Mouse (Mus musculus) megakaryocyte, embryonic 14.5 days (primary cell): ENCODE measurements around the gene Vtcn1.

ENCODE experiments used
- FLI1 ChIP-seq: IDR thresholded peaks from 2 replicates; pipeline ENCODE4 v1.6.1; 2012; ENCODE audit warnings: low read length, inconsistent platforms, mixed read lengths
- GATA1 ChIP-seq: IDR thresholded peaks from 3 replicates; pipeline ENCODE4 v1.6.1; 2012; ENCODE audit warnings: mixed read lengths, low read length, inconsistent platforms, borderline replicate concordance

DNA sequence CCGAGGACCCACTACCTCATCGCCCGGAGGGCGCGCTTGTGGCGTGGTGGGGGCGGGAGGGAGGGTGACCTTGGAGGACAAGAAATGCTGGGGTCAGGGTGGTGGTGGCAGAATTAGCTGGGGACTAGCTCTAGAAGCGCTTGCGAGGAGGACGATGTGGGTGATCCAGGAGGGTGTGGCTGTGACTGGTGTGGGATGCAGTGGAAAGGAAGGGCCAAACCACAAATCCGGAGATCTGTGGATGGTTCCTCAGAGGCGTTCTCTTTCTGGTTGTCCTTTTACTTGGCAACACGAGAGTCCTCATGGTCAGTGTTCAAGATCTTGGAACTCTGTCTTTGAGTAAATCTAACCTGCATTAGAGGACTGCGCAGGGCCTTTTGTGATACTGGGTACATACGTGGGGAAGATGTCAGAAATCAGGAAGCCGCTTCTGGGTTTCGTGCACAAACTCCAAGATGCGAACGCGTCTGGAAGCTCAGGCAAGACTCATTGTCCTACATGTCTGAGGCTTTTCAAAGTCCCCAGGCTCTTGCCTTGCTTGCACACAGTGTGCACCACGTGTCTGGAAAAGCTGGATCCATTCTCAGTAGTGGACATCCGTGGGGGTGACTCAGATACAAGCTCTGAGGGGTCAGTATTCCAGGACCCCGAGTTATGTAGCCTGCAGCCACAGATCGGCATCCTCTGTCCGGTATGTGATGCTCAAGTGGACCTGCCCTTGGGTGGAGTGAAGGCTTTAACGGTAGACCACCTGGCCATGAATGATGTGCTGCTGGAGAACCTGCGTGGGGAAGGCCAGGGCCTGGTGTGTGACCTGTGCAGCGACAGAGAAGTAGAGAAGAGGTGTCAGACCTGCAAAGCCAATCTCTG, 97.5 kb downstream of the Vtcn1 start:
- TF ChIP-seq GATA1 (no peak), FLI1 (no peak)
